Mouse (Mus musculus) liver, embryonic 14.5 days (tissue): ENCODE data around the gene Sulf2. TPM values are rescaled to one million over a fixed set of nuclear protein-coding genes. Genes with fewer than 3 reads are reported as not detected.

ENCODE experiments used
- ATAC-seq: fragments of 200-750 bp; cut with Nextera tagmentation; 2 replicates; pipeline ENCODE4 v1.8.0; 2017; ENCODE audit warnings: moderate number of reproducible peaks, mild to moderate bottlenecking, moderate library complexity; ENCODE audit not compliant: insufficient read depth
- DNase-seq, 3 experiments: peaks; one replicate each; pipeline ENCODE4 v3.0.0-alpha.2; 2012 to 2013; ENCODE audit warnings: low read depth in 3 of 3, low spot score in 3 of 3
- H3K27ac ChIP-seq: fragments of 300-500 bp; sonication (generic); 2 replicates; pipeline ENCODE4 v1.5.1; 2014; ENCODE audit warnings: moderate library complexity, mild to moderate bottlenecking, control low read depth, inconsistent platforms
- H3K27me3 ChIP-seq: fragments of 300-500 bp; sonication (generic); 2 replicates; pipeline ENCODE4 v1.6.1; 2014; ENCODE audit warnings: mild to moderate bottlenecking, low read length, moderate library complexity; ENCODE audit not compliant: control insufficient read depth, insufficient read depth
- H3K36me3 ChIP-seq: fragments of 300-500 bp; sonication (generic); replicated peaks from 2 replicates; pipeline ENCODE4 v1.6.1; 2014; ENCODE audit warnings: low read depth; ENCODE audit not compliant: control insufficient read depth, insufficient read depth
- H3K4me1 ChIP-seq, 2 experiments: fragments of 200-500 bp in 1 of 2; fragments of 300-500 bp in 1 of 2; sonication (generic) in 1 of 2; replicated peaks; 2 replicates each; pipeline ENCODE4 v1.6.1; 2012 to 2014; ENCODE audit warnings: antibody characterized with exemption in 1 of 2, inconsistent platforms in 1 of 2, low read length in 1 of 2; ENCODE audit not compliant: control insufficient read depth in 2 of 2, insufficient read depth in 2 of 2
- H3K4me2 ChIP-seq: fragments of 300-500 bp; sonication (generic); 2 replicates; pipeline ENCODE4 v1.6.1; 2014; ENCODE audit warnings: low read depth, mild to moderate bottlenecking, control low read depth, moderate library complexity
- H3K4me3 ChIP-seq, 2 experiments: fragments of 200-500 bp in 1 of 2; fragments of 300-500 bp in 1 of 2; sonication (generic) in 1 of 2; 2 replicates each; pipeline ENCODE4 v1.5.1; 2012 to 2014; ENCODE audit warnings: low read depth in 2 of 2, low read length in 2 of 2, mild to moderate bottlenecking in 2 of 2, control low read depth in 1 of 2, inconsistent platforms in 1 of 2, moderate library complexity in 1 of 2; ENCODE audit not compliant: insufficient read depth in 1 of 2
- H3K9ac ChIP-seq: fragments of 300-500 bp; sonication (generic); replicated peaks from 2 replicates; pipeline ENCODE4 v1.6.1; 2014; ENCODE audit warnings: mild to moderate bottlenecking, control low read depth, moderate library complexity
- H3K9me3 ChIP-seq: fragments of 300-500 bp; sonication (generic); 2 replicates; pipeline ENCODE4 v1.6.1; 2016; ENCODE audit warnings: low read length, mixed read lengths; ENCODE audit not compliant: control insufficient read depth
- CTCF ChIP-seq: IDR thresholded peaks from 2 replicates; pipeline ENCODE4 v1.5.1; 2016; ENCODE audit warnings: antibody characterized with exemption, low read depth, control low read depth
- EP300 ChIP-seq: IDR thresholded peaks from 2 replicates; pipeline ENCODE4 v1.6.1; 2016; ENCODE audit warnings: antibody characterized with exemption, low read depth
- WGBS: fragments of 180-500 bp; shearing (Covaris S2); extraction: QIAGEN DNeasy Blood & Tissue Kit; methylation state at CpG from one replicate; pipeline ENCODE4 v1.1.7; 2014; ENCODE audit not compliant: insufficient replicate concordance; 5-methylcytosine and 5-hydroxymethylcytosine counted together
- polyA plus RNA-seq, 2 experiments: library from polyadenylated mRNA; depleted of rRNA in 1 of 2; stranded (reverse) in 1 of 2; unstranded in 1 of 2; fragments of >200 nt; fragmentation: Nextera tagmentation in 1 of 2; extraction: Ambion mirVana in 1 of 2; gene quantifications; 2 replicates each; pipeline versions ENCODE4 v1.2.1 to v1.2.3; 2012 to 2014

Sulf2 gene
- polyA plus RNA-seq, 2 experiments: 0.81 to 0.99 TPM

DNA sequence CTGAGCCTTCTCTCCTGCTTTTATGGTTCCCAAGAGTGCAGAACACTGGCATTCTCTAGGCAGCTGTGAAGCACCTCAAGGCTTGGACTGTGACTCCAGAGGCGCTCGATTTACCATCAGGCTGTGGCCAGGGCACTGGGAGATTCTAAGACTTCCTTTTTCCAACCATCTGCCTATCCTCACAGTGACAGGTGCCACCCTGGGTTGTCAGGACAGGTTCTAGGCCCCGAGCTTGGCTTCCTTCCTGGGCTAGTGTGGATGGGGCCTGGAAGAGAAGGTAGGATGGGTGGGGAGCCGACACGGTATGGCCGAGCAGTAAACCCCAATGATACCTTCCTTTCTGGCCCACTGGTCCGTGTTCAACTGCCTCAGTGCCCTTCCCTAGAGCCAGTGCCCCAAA lies 9.0 kb downstream of the Sulf2 start:
- ATAC-seq: no peak
- Histone ChIP-seq H3K4me2 (no peak overlapping the region), H3K27ac (no peak overlapping the region), H3K4me1 (no peaks in the 10 kb centered on the region), H3K9me3 (no peaks in the 10 kb centered on the region), H3K36me3 (no peaks in the 10 kb centered on the region), H3K27me3 (no peaks in the 10 kb centered on the region), H3K4me3 (no peak overlapping the region), H3K9ac (no peak overlapping the region)
- no peak for TF ChIP-seq EP300
- TF ChIP-seq CTCF: no peak
- 56% methylated on average over 7 of the region's 7 CpGs for WGBS
- no peak for DNase-seq

DNA sequence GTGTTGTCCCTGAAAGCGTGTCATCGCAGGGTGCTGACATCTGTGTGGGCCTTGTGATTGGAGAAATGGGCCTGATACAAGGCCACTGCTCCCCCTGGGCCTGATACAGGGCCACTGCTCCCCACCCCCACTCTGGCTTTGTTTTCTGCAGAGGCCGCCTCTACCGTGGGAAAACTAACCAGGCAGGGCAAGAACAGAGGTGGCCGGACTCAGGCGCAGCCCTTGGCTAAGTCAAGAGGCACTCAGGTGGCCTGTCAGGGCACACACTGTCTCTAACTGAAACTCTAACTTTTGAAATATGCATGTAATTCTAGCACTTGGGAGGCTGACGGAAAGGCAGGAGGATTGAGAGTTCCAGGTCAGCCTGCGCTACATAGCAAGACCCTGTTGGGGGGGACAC lies 10.4 kb downstream of the Sulf2 start:
- ATAC-seq (no peak), DNase-seq (no peak)
- TF ChIP-seq EP300 (no peak), CTCF (no peak)
- Histone ChIP-seq H3K36me3 (no peaks in the 10 kb centered on the region), H3K4me2 (no peak overlapping the region), H3K9me3 (no peaks in the 10 kb centered on the region), H3K27me3 (no peaks in the 10 kb centered on the region), H3K4me1 (no peaks in the 10 kb centered on the region), H3K9ac (no peak overlapping the region), H3K4me3 (no peak overlapping the region), H3K27ac (no peak overlapping the region)
- WGBS: 77% methylated on average over 8 of the region's 8 CpGs

GRCm38 (mm10) chr2:166143871-166144270 lies 11.6 kb downstream of the Sulf2 start:
- DNase-seq (no peak), ATAC-seq (no peak)
- no peaks in the 10 kb centered on the region for H3K27me3 ChIP-seq
- H3K4me1 ChIP-seq: no peaks in the 10 kb centered on the region
- 69% methylated on average over 5 of the region's 5 CpGs for WGBS
- H3K36me3 ChIP-seq: no peaks in the 10 kb centered on the region
- no peak overlapping the region for H3K4me2 ChIP-seq
- no peak overlapping the region for H3K4me3 ChIP-seq
- H3K9me3 ChIP-seq: no peaks in the 10 kb centered on the region
- TF ChIP-seq EP300 (no peak), CTCF (no peak)
- H3K27ac ChIP-seq: no peak overlapping the region
- no peak overlapping the region for H3K9ac ChIP-seq

DNA sequence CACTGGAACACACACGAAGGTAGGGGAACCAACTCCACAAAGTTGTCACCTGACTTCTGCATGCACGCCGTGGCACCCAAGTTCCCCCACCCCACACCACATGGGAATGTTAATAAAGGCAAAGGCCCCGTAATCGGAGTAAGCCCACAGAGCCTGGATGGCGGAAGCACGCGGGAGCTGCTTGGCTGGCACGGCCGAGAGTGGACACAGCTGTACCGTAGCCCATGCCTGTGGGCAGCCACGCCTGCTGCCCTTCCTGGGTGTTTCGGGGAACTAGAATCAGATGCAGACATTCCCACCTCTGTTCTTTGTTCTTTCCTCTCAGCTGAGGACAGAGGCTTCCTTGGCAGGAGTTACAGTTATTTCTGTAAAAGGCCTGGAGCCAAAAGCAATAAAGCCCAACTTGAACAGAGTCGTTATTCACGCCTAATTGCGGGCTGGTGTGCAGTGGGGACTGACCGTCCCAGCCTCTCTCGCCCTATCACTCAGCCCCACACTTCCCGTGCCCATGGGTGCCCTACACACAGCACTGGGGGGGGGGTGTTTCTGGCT lies 12.8 kb downstream of the Sulf2 start:
- Histone ChIP-seq H3K9me3 (no peaks in the 10 kb centered on the region), H3K4me1 (no peaks in the 10 kb centered on the region), H3K27ac (no peak overlapping the region), H3K9ac (no peak overlapping the region), H3K36me3 (no peaks in the 10 kb centered on the region), H3K4me3 (no peak overlapping the region), H3K4me2 (no peak overlapping the region), H3K27me3 (no peaks in the 10 kb centered on the region)
- DNase-seq: no peak
- no peak for ATAC-seq
- TF ChIP-seq EP300: no peak
- no peak for TF ChIP-seq CTCF
- 64% methylated on average over 19 of the region's 19 CpGs for WGBS

DNA sequence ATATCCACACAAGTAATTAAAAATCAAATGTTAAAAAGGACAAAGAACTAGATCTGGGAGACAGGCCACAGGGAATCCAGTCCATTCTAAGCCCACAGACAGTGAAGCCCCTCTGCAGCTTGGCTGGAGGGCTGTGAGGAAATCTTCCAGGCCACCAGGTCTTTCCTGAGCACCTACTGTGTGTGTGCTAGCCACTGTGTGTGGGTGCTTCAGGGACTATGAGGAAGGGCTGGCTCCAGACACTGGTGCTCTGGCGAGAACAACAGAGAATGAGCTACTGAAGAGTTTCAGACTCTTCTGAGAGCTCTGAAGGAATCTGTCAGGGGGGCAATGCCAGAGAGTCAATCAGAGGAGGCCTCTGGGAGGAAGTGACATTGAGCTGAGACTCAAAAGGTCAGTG lies 13.6 kb downstream of the Sulf2 start:
- 39% methylated on average over 1 of the region's 1 CpGs for whole genome bisulfite sequencing
- TF ChIP-seq EP300: no peak
- no peak for TF ChIP-seq CTCF
- Histone ChIP-seq H3K9ac (no peak overlapping the region), H3K9me3 (no peaks in the 10 kb centered on the region), H3K4me3 (no peak overlapping the region), H3K27ac (no peak overlapping the region), H3K4me1 (no peaks in the 10 kb centered on the region), H3K27me3 (no peaks in the 10 kb centered on the region), H3K4me2 (no peak overlapping the region), H3K36me3 (no peaks in the 10 kb centered on the region)
- ATAC-seq: no peak
- DNase-seq: no peak
